Mouse (Mus musculus): ENCODE measurements around the gene Iqgap2. TPM values are rescaled to one million over a fixed set of nuclear protein-coding genes. Genes with fewer than 3 reads are reported as not detected.

The Iqgap2 gene
- polyA plus RNA-seq, 1 experiment from 2014 or later = 3.0 TPM

DNA sequence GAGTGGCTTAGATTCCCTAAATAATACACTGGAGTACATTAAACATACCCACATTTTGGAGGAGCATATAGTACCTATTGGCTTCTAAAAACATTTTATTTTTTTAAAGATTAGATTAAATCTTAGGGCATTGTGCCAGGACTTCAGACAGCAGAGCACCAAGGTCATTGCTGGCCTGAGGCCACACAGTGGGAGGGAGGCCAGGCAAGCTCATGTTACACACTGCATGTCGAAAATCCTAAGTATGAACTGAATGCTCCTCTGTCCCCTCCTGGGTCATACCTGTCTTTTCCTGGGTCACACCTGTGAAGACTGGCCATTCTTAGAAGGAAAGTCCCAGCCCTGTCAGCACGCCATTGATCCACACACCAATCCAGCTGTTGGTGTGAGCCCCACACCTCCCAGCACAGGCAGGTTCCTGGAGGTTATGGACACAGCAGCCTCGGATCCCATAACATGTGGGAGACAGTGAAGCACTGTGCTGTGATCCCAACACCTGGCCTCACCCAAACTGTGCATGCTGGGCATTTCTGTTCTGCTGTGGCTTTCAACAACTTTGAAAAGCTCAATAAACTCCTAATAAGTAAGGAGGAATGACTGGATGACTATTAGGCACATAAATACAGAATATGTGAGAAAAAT is 127.7 kb downstream of the Iqgap2 start:
- H3K4me2 ChIP-seq (ENCODE audit: low read length) = no peak overlapping the region
- H3K4me3 ChIP-seq (ENCODE audit: low read depth, low read length) = no peak overlapping the region
- H3K27me3 ChIP-seq (ENCODE audit: control insufficient read depth, insufficient read depth, low read depth, low read length) = no peaks in the 10 kb centered on the region
- 50% methylated on average over 3 of the region's 3 CpGs for WGBS
- H3K9me3 ChIP-seq (replicated peaks; ENCODE audit: control insufficient read depth, low read length, poor library complexity, severe bottlenecking) = no peaks in the 10 kb centered on the region
- H3K27ac ChIP-seq (ENCODE audit: low read length) = no peak overlapping the region
- peaks cover 5% of the 10 kb centered on the region; the same call in 1 of the 2 replicates for H3K4me1 ChIP-seq (ENCODE audit: control insufficient read depth, insufficient read depth, low read length)
- no peaks in the 10 kb centered on the region for H3K36me3 ChIP-seq (ENCODE audit: control insufficient read depth, insufficient read depth, low read length)
- no peak overlapping the region for H3K9ac ChIP-seq (ENCODE audit: low read depth, low read length)
- ATAC-seq = no peak

DNA sequence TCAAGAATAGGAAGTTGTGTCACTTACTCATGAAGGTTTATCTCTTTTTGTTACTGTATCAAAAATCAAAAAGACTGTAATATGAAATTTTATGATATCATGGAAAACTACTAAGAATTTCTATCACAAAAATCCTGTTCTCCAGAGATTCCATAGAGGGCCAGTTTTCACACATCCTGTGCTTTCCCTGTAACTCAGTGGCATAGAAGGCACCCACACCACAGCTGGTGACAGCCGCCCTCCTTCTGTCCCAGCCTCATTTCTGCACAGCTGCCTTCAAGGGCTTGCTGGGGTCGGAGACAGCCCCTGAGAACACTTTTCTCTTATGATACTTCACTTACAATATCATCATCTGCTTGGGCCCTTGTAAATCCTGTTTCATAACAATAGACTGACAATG is 131.9 kb downstream of the Iqgap2 start:
- ATAC-seq = no peak
- H3K4me2 ChIP-seq (ENCODE audit: low read length) = no peak overlapping the region
- 84% methylated on average over 2 of the region's 2 CpGs for WGBS

DNA sequence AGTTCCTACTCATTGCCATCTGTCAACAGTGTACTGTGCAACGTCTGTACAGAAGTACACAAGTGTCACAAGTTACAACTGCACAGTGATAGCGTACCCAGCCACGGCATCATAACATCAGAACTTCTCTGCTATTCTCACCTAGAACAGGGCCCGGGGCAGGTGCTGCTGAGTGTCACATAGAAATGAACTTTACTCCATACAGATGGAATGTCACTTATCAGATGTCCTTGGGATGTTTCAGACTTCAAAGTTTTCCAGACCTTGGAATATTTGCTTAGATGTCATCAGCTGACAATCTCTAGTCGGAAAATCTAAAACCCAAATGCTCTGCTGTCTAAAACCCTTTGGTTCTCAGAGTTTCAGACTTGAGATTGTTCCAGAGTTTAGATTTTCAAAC is 137.4 kb downstream of the Iqgap2 start:
- no peaks in the 10 kb centered on the region for H3K4me1 ChIP-seq (ENCODE audit: control insufficient read depth, insufficient read depth, low read length)
- 95% methylated on average over 5 of the region's 5 CpGs for WGBS
- H3K9ac ChIP-seq (ENCODE audit: low read depth, low read length) = no peak overlapping the region
- no peaks in the 10 kb centered on the region for H3K27me3 ChIP-seq (ENCODE audit: control insufficient read depth, insufficient read depth, low read depth, low read length)
- H3K4me3 ChIP-seq (ENCODE audit: low read depth, low read length) = no peak overlapping the region
- H3K4me2 ChIP-seq (ENCODE audit: low read length) = no peak overlapping the region
- ATAC-seq = no peak
- H3K27ac ChIP-seq (ENCODE audit: low read length) = no peak overlapping the region
- no peaks in the 10 kb centered on the region for H3K9me3 ChIP-seq (replicated peaks; ENCODE audit: control insufficient read depth, low read length, poor library complexity, severe bottlenecking)
- H3K36me3 ChIP-seq (ENCODE audit: control insufficient read depth, insufficient read depth, low read length) = no peaks in the 10 kb centered on the region

More for the DNA sequence above, 131.9 kb downstream of the Iqgap2 start:
- Histone ChIP-seq H3K9me3 (replicated peaks; ENCODE audit: control insufficient read depth, low read length, poor library complexity, severe bottlenecking) (no peaks in the 10 kb centered on the region), H3K27me3 (ENCODE audit: control insufficient read depth, insufficient read depth, low read depth, low read length) (no peaks in the 10 kb centered on the region), H3K9ac (ENCODE audit: low read depth, low read length) (no peak overlapping the region), H3K27ac (ENCODE audit: low read length) (no peak overlapping the region), H3K36me3 (ENCODE audit: control insufficient read depth, insufficient read depth, low read length) (no peaks in the 10 kb centered on the region), H3K4me1 (ENCODE audit: control insufficient read depth, insufficient read depth, low read length) (no peaks in the 10 kb centered on the region), H3K4me3 (ENCODE audit: low read depth, low read length) (no peak overlapping the region)

DNA sequence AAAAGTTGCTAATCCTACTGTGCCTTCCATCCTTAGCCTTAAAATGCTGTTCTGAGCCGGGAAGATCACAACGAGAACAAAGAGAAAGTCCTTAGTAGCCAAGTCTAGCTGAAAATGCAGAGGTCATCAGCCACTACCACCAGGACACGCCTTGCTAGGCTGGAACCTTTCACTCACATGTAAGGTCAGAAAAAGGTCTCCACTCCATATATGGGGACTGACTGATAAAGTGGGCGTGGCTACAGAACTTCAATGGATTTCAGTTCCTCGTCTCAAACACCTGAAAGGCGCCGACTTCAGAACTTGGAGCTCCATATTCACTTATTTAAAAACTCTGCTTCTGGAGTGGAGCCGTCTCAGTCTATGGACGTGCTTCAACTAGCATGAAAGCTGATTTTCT is 139.3 kb downstream of the Iqgap2 start:
- Histone ChIP-seq H3K4me1 (ENCODE audit: control insufficient read depth, insufficient read depth, low read length) (no peaks in the 10 kb centered on the region), H3K9me3 (replicated peaks; ENCODE audit: control insufficient read depth, low read length, poor library complexity, severe bottlenecking) (no peaks in the 10 kb centered on the region), H3K4me3 (ENCODE audit: low read depth, low read length) (no peak overlapping the region), H3K27ac (ENCODE audit: low read length) (no peak overlapping the region), H3K36me3 (ENCODE audit: control insufficient read depth, insufficient read depth, low read length) (no peaks in the 10 kb centered on the region), H3K4me2 (ENCODE audit: low read length) (no peak overlapping the region), H3K9ac (ENCODE audit: low read depth, low read length) (no peak overlapping the region), H3K27me3 (ENCODE audit: control insufficient read depth, insufficient read depth, low read depth, low read length) (no peaks in the 10 kb centered on the region)
- WGBS = 90% methylated on average over 9 of the region's 9 CpGs
- no peak for ATAC-seq

DNA sequence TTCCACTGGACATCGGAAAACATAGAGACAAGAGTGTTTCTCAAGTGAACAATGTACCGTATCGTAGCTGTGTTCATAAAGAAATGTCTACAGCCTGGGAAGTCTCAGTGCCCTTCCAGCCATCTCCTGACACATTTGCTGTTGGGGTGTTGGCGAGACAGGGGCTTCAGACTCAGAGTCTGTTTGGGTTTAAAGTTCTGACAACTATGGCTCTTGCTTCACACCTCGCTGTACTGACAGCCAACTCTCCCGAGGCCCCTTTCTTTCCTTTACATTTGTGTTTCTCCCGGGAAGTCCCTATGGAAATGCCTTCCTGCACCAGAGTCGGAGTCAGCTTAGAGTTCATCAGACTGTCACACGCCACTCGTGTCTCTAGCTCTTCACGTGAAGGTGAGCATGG is 144.2 kb downstream of the Iqgap2 start:
- no peak for ATAC-seq
- H3K4me2 ChIP-seq (ENCODE audit: low read length) = no peak overlapping the region
- H3K27ac ChIP-seq (ENCODE audit: low read length) = no peak overlapping the region
- H3K4me3 ChIP-seq (ENCODE audit: low read depth, low read length) = no peak overlapping the region
- no peaks in the 10 kb centered on the region for H3K36me3 ChIP-seq (ENCODE audit: control insufficient read depth, insufficient read depth, low read length)
- no peak overlapping the region for H3K9ac ChIP-seq (ENCODE audit: low read depth, low read length)
- no peaks in the 10 kb centered on the region for H3K9me3 ChIP-seq (replicated peaks; ENCODE audit: control insufficient read depth, low read length, poor library complexity, severe bottlenecking)
- no peaks in the 10 kb centered on the region for H3K4me1 ChIP-seq (ENCODE audit: control insufficient read depth, insufficient read depth, low read length)
- 92% methylated on average over 11 of the region's 11 CpGs for WGBS
- no peaks in the 10 kb centered on the region for H3K27me3 ChIP-seq (ENCODE audit: control insufficient read depth, insufficient read depth, low read depth, low read length)

DNA sequence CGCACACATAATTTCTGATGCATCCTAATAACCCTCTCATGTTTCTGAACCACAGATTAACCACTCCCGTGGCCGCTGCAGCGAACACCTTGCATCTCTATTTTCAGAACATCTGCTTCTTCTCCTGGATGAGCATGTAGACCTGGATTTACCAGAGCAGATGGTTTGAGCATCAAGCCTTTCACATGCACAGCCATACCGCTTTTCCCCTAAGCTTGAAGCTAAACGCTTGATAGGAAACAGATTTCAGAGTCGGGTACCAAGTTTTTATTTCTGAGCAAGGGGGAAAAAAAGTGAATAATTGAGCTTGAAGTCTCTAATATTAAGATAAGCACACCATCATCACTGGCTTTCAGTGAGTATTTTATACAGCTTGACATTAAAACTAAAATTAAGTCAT is 144.6 kb downstream of the Iqgap2 start:
- ATAC-seq = no peak
- Histone ChIP-seq H3K27ac (ENCODE audit: low read length) (no peak overlapping the region), H3K4me2 (ENCODE audit: low read length) (no peak overlapping the region), H3K36me3 (ENCODE audit: control insufficient read depth, insufficient read depth, low read length) (no peaks in the 10 kb centered on the region), H3K4me3 (ENCODE audit: low read depth, low read length) (no peak overlapping the region), H3K4me1 (ENCODE audit: control insufficient read depth, insufficient read depth, low read length) (no peaks in the 10 kb centered on the region), H3K9ac (ENCODE audit: low read depth, low read length) (no peak overlapping the region), H3K27me3 (ENCODE audit: control insufficient read depth, insufficient read depth, low read depth, low read length) (no peaks in the 10 kb centered on the region), H3K9me3 (replicated peaks; ENCODE audit: control insufficient read depth, low read length, poor library complexity, severe bottlenecking) (no peaks in the 10 kb centered on the region)
- 86% methylated on average over 7 of the region's 7 CpGs for WGBS

DNA sequence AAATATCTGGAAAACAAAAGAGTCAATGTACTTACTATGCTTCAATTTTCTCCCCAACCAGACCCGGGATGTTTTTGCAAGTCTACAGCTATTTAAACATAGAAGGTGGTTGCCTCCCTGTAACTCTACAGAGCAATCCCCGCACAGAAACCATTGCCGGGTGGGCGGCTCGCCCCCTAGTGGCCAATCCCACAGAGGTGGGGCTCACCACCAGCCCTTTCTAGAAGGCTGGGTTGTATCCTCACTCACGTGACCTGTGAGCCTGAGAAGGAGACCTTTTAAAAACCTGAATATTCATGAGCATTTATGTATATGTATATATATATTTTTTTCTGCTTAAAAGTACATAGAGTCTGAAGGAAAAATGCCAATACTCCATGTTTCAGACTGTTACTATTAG is 145.2 kb downstream of the Iqgap2 start:
- H3K9me3 ChIP-seq (replicated peaks; ENCODE audit: control insufficient read depth, low read length, poor library complexity, severe bottlenecking) = no peaks in the 10 kb centered on the region
- no peak overlapping the region for H3K4me3 ChIP-seq (ENCODE audit: low read depth, low read length)
- no peaks in the 10 kb centered on the region for H3K36me3 ChIP-seq (ENCODE audit: control insufficient read depth, insufficient read depth, low read length)
- H3K4me2 ChIP-seq (ENCODE audit: low read length) = no peak overlapping the region
- no peaks in the 10 kb centered on the region for H3K4me1 ChIP-seq (ENCODE audit: control insufficient read depth, insufficient read depth, low read length)
- no peak overlapping the region for H3K27ac ChIP-seq (ENCODE audit: low read length)
- 0 out of 2 replicates have a peak, but pooled peaks have one; percentile 51 for ATAC-seq
- no peak overlapping the region for H3K9ac ChIP-seq (ENCODE audit: low read depth, low read length)
- 8% methylated on average over 6 of the region's 6 CpGs for WGBS
- no peaks in the 10 kb centered on the region for H3K27me3 ChIP-seq (ENCODE audit: control insufficient read depth, insufficient read depth, low read depth, low read length)

DNA sequence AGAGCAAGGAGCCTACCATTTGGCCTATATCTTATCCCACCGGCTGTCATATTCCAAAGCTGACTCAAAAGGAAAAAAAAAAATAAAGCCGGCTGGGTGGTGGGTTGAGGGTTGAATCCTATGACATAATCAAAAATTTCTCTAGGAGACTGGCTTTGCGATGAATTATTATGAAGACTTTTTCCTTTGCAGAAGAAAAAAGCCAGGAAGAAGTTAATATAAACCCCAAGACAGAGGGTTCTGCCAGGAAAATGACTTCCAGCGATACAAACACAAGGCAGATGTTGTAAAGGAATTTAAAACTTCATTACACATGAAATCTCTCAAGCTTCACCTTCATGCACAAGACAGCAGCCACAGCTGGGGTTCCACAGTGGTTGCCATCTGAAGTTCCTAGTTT is 146.3 kb downstream of the Iqgap2 start:
- Histone ChIP-seq H3K4me1 (ENCODE audit: control insufficient read depth, insufficient read depth, low read length) (no peaks in the 10 kb centered on the region), H3K4me2 (ENCODE audit: low read length) (no peak overlapping the region), H3K36me3 (ENCODE audit: control insufficient read depth, insufficient read depth, low read length) (no peaks in the 10 kb centered on the region), H3K27ac (ENCODE audit: low read length) (no peak overlapping the region), H3K9me3 (replicated peaks; ENCODE audit: control insufficient read depth, low read length, poor library complexity, severe bottlenecking) (no peaks in the 10 kb centered on the region), H3K9ac (ENCODE audit: low read depth, low read length) (no peak overlapping the region), H3K4me3 (ENCODE audit: low read depth, low read length) (no peak overlapping the region), H3K27me3 (ENCODE audit: control insufficient read depth, insufficient read depth, low read depth, low read length) (no peaks in the 10 kb centered on the region)
- no peak for ATAC-seq
- WGBS = 89% methylated on average over 4 of the region's 4 CpGs

DNA sequence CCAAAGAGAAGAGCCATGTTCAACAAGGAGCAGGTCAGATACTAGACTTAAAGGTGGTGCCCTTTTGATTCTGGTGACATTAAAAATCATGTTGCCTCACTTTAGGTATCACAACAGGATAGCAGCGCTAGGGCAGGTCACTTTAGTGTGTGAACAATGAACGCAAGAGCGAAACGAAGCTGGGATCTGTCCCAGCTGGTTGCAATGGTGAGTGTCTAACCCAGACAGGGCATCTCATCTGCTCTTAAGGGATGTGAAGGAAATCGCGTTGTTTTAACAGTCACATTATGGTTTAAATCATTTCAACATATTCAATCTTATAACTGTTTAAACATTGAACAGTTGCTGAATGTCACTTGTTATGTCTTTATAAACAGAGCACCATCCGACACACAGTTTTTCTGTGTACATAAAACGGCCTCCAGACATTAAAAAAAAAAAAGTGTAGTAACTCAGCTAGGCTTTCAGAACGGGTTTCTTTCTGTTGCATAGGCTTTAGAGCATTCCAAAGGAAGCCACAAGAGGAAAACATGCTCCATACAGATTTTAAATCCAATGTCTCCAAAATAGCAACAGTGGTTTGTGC is 148.7 kb downstream of the Iqgap2 start:
- 86% methylated on average over 9 of the region's 9 CpGs for WGBS
- H3K4me2 ChIP-seq (ENCODE audit: low read length) = no peak overlapping the region

More for the DNA sequence above, 148.7 kb downstream of the Iqgap2 start:
- no peaks in the 10 kb centered on the region for H3K27me3 ChIP-seq (ENCODE audit: control insufficient read depth, insufficient read depth, low read depth, low read length)
- no peak overlapping the region for H3K27ac ChIP-seq (ENCODE audit: low read length)
- H3K36me3 ChIP-seq (ENCODE audit: control insufficient read depth, insufficient read depth, low read length) = no peaks in the 10 kb centered on the region
- H3K4me3 ChIP-seq (ENCODE audit: low read depth, low read length) = no peak overlapping the region
- no peak for ATAC-seq
- H3K9me3 ChIP-seq (replicated peaks; ENCODE audit: control insufficient read depth, low read length, poor library complexity, severe bottlenecking) = no peaks in the 10 kb centered on the region
- no peak overlapping the region for H3K9ac ChIP-seq (ENCODE audit: low read depth, low read length)
- no peaks in the 10 kb centered on the region for H3K4me1 ChIP-seq (ENCODE audit: control insufficient read depth, insufficient read depth, low read length)
